Mouse (Mus musculus): Measurements from ENCODE around the gene Chtf18. TPM values are rescaled to one million over a fixed set of nuclear protein-coding genes. Genes with fewer than 3 reads are reported as not detected.

Gene Chtf18
- total and polyA plus RNA-seq, 3 experiments, result 7.3 to 89.1 (median 26.2) TPM

- ATAC-seq (ENCODE audit: extremely low read depth, insufficient number of reproducible peaks, low FRiP score, poor library complexity, severe bottlenecking), result no peak
- no peaks in the 10 kb centered on the region for H3K4me1 ChIP-seq (ENCODE audit: insufficient read depth, low read depth, low read length)
- no peak; the same call in 1 of the 2 replicates for TF ChIP-seq CTCF (IDR thresholded peaks at IDR 0.05; ENCODE audit: low read depth, low read length)
- no peak for TF ChIP-seq GATA1 (IDR thresholded peaks at IDR 0.05; ENCODE audit: borderline replicate concordance, low read length)
- no peak for TF ChIP-seq TAL1 (conservative IDR thresholded peaks at IDR 0.05; ENCODE audit: low read depth, low read length)
- no peak for TF ChIP-seq POLR2AphosphoS5 (IDR thresholded peaks at IDR 0.05; ENCODE audit: insufficient replicate concordance, low read depth, low read length)
- no peak for TF ChIP-seq GATA2 (IDR thresholded peaks at IDR 0.05; ENCODE audit: borderline replicate concordance, low read depth, low read length)
- H3K27me3 ChIP-seq (ENCODE audit: insufficient read depth, low read length), result peaks cover 10% of the 10 kb centered on the region; the same call in 1 of the 2 replicates
- H3K36me3 ChIP-seq (replicated peaks), result no peaks in the 10 kb centered on the region
- peak; percentile 20 for DNase-seq (ENCODE audit: low spot score)
- H3K9me3 ChIP-seq (replicated peaks), result no peaks in the 10 kb centered on the region
- H3K4me3 ChIP-seq (ENCODE audit: low read depth, low read length), result no peak overlapping the region
Measured at GRCm38 (mm10) chr17:25686323-25686722, 40.9 kb downstream of the Chtf18 start.

- TF ChIP-seq POLR2AphosphoS5 (IDR thresholded peaks at IDR 0.05; ENCODE audit: insufficient replicate concordance, low read depth, low read length), result no peak
- TF ChIP-seq GATA1 (IDR thresholded peaks at IDR 0.05; ENCODE audit: borderline replicate concordance, low read length), result no peak
- no peak for TF ChIP-seq GATA2 (IDR thresholded peaks at IDR 0.05; ENCODE audit: borderline replicate concordance, low read depth, low read length)
- no peak for TF ChIP-seq TAL1 (conservative IDR thresholded peaks at IDR 0.05; ENCODE audit: low read depth, low read length)
- no peak for TF ChIP-seq CTCF (IDR thresholded peaks at IDR 0.05; ENCODE audit: low read depth, low read length)
- no peak for DNase-seq (ENCODE audit: low spot score)
- no peak for ATAC-seq (ENCODE audit: extremely low read depth, insufficient number of reproducible peaks, low FRiP score, poor library complexity, severe bottlenecking)
- H3K36me3 ChIP-seq (replicated peaks), result no peaks in the 10 kb centered on the region
- peaks cover 9% of the 10 kb centered on the region for H3K27me3 ChIP-seq (ENCODE audit: insufficient read depth, low read length)
- H3K4me3 ChIP-seq (ENCODE audit: low read depth, low read length), result no peak overlapping the region
- H3K9me3 ChIP-seq (replicated peaks), result no peaks in the 10 kb centered on the region
- H3K4me1 ChIP-seq (ENCODE audit: insufficient read depth, low read depth, low read length), result no peaks in the 10 kb centered on the region
Measured at GRCm38 (mm10) chr17:25681636-25682035, 45.6 kb downstream of the Chtf18 start.

GRCm38 (mm10) chr17:25679818-25680217 is 47.4 kb downstream of the Chtf18 start:
- no peak for ATAC-seq (ENCODE audit: extremely low read depth, insufficient number of reproducible peaks, low FRiP score, poor library complexity, severe bottlenecking)
- no peak for TF ChIP-seq CTCF (IDR thresholded peaks at IDR 0.05; ENCODE audit: low read depth, low read length)
- no peak for TF ChIP-seq POLR2AphosphoS5 (IDR thresholded peaks at IDR 0.05; ENCODE audit: insufficient replicate concordance, low read depth, low read length)
- TF ChIP-seq GATA1 (IDR thresholded peaks at IDR 0.05; ENCODE audit: borderline replicate concordance, low read length), result no peak
- no peak for TF ChIP-seq TAL1 (conservative IDR thresholded peaks at IDR 0.05; ENCODE audit: low read depth, low read length)
- TF ChIP-seq GATA2 (IDR thresholded peaks at IDR 0.05; ENCODE audit: borderline replicate concordance, low read depth, low read length), result no peak
- Histone ChIP-seq H3K4me1 (ENCODE audit: insufficient read depth, low read depth, low read length) (no peaks in the 10 kb centered on the region), H3K9me3 (replicated peaks) (no peaks in the 10 kb centered on the region), H3K36me3 (replicated peaks) (no peaks in the 10 kb centered on the region), H3K4me3 (ENCODE audit: low read depth, low read length) (no peak overlapping the region), H3K27me3 (ENCODE audit: insufficient read depth, low read length) (peaks cover 9% of the 10 kb centered on the region)
- no peak for DNase-seq (ENCODE audit: low spot score)

GRCm38 (mm10) chr17:25677969-25678368 is 49.2 kb downstream of the Chtf18 start:
- no peak for DNase-seq (ENCODE audit: low spot score)
- no peaks in the 10 kb centered on the region for H3K4me1 ChIP-seq (ENCODE audit: insufficient read depth, low read depth, low read length)
- peaks cover 13% of the 10 kb centered on the region for H3K27me3 ChIP-seq (ENCODE audit: insufficient read depth, low read length)

GRCm38 (mm10) chr17:25672982-25673381 is 54.2 kb downstream of the Chtf18 start:
- Histone ChIP-seq H3K4me3 (ENCODE audit: low read depth, low read length) (no peak overlapping the region), H3K27me3 (ENCODE audit: insufficient read depth, low read length) (peaks cover 20% of the 10 kb centered on the region), H3K9me3 (replicated peaks) (no peaks in the 10 kb centered on the region), H3K4me1 (ENCODE audit: insufficient read depth, low read depth, low read length) (no peaks in the 10 kb centered on the region), H3K36me3 (replicated peaks) (no peaks in the 10 kb centered on the region)
- DNase-seq (ENCODE audit: low spot score) (no peak), ATAC-seq (ENCODE audit: extremely low read depth, insufficient number of reproducible peaks, low FRiP score, poor library complexity, severe bottlenecking) (no peak)
- no peak for TF ChIP-seq CTCF (IDR thresholded peaks at IDR 0.05; ENCODE audit: low read depth, low read length)
- TF ChIP-seq GATA1 (IDR thresholded peaks at IDR 0.05; ENCODE audit: borderline replicate concordance, low read length), result no peak
- no peak for TF ChIP-seq TAL1 (conservative IDR thresholded peaks at IDR 0.05; ENCODE audit: low read depth, low read length)
- TF ChIP-seq POLR2AphosphoS5 (IDR thresholded peaks at IDR 0.05; ENCODE audit: insufficient replicate concordance, low read depth, low read length), result no peak
- TF ChIP-seq GATA2 (IDR thresholded peaks at IDR 0.05; ENCODE audit: borderline replicate concordance, low read depth, low read length), result no peak

More at GRCm38 (mm10) chr17:25677969-25678368, 49.2 kb downstream of the Chtf18 start:
- no peaks in the 10 kb centered on the region for H3K9me3 ChIP-seq (replicated peaks)
- TF ChIP-seq TAL1 (conservative IDR thresholded peaks at IDR 0.05; ENCODE audit: low read depth, low read length), result no peak
- no peak for TF ChIP-seq GATA2 (IDR thresholded peaks at IDR 0.05; ENCODE audit: borderline replicate concordance, low read depth, low read length)
- no peak for TF ChIP-seq POLR2AphosphoS5 (IDR thresholded peaks at IDR 0.05; ENCODE audit: insufficient replicate concordance, low read depth, low read length)
- no peak for TF ChIP-seq CTCF (IDR thresholded peaks at IDR 0.05; ENCODE audit: low read depth, low read length)
- no peak for TF ChIP-seq GATA1 (IDR thresholded peaks at IDR 0.05; ENCODE audit: borderline replicate concordance, low read length)
- no peak overlapping the region for H3K4me3 ChIP-seq (ENCODE audit: low read depth, low read length)
- ATAC-seq (ENCODE audit: extremely low read depth, insufficient number of reproducible peaks, low FRiP score, poor library complexity, severe bottlenecking), result no peak
- H3K36me3 ChIP-seq (replicated peaks), result no peaks in the 10 kb centered on the region

Other genes with a start within 250 kb of the Chtf18 start
Only the 20 nearest of the 28 such genes appear.
- not detected in 2 replicates for gene Gng13, start 10.2 kb downstream of the Chtf18 start, total RNA-seq (2014; fragmentation: Nextera tagmentation)
- gene Gng13, start 10.2 kb downstream of the Chtf18 start, total RNA-seq (2017), result 0.16 TPM in 1 of 2 replicates, not detected in the other
- not detected in 2 replicates for gene Gng13, start 10.2 kb downstream of the Chtf18 start, polyA plus RNA-seq (2012)
- gene Rpusd1, start 251 bp upstream of the Chtf18 start, total RNA-seq (2014; fragmentation: Nextera tagmentation), result 7.5 and 7.8 TPM in 2 replicates
- gene Rpusd1, start 251 bp upstream of the Chtf18 start, total RNA-seq (2017), result 3.6 and 4.2 TPM in 2 replicates
- gene Rpusd1, start 251 bp upstream of the Chtf18 start, polyA plus RNA-seq (2012), result 28.2 and 30.1 TPM in 2 replicates
- gene Mslnl, start 8.6 kb upstream of the Chtf18 start, total RNA-seq (2014; fragmentation: Nextera tagmentation), result not detected in 2 replicates
- gene Mslnl, start 8.6 kb upstream of the Chtf18 start, total RNA-seq (2017), result not detected in 2 replicates
- gene Mslnl, start 8.6 kb upstream of the Chtf18 start, polyA plus RNA-seq (2012), result not detected in 2 replicates
- not detected in 2 replicates for gene Msln, start 27.0 kb upstream of the Chtf18 start, total RNA-seq (2014; fragmentation: Nextera tagmentation)
- 0.55 TPM in 1 of 2 replicates, not detected in the other for gene Msln, start 27.0 kb upstream of the Chtf18 start, total RNA-seq (2017)
- gene Msln, start 27.0 kb upstream of the Chtf18 start, polyA plus RNA-seq (2012), result not detected in 2 replicates
- gene Narfl, start 46.4 kb upstream of the Chtf18 start, total RNA-seq (2014; fragmentation: Nextera tagmentation), result 11.7 and 22.3 TPM in 2 replicates
- 28.4 and 29.2 TPM in 2 replicates for gene Narfl, start 46.4 kb upstream of the Chtf18 start, total RNA-seq (2017)
- gene Narfl, start 46.4 kb upstream of the Chtf18 start, polyA plus RNA-seq (2012), result 17.6 and 18.8 TPM in 2 replicates
- 7.0 and 11.7 TPM in 2 replicates for gene Haghl, start 58.3 kb upstream of the Chtf18 start, total RNA-seq (2014; fragmentation: Nextera tagmentation)
- gene Haghl, start 58.3 kb upstream of the Chtf18 start, total RNA-seq (2017), result 15.5 and 17.1 TPM in 2 replicates
- gene Haghl, start 58.3 kb upstream of the Chtf18 start, polyA plus RNA-seq (2012), result 15.4 and 17.1 TPM in 2 replicates
- gene Ccdc78, start 59.2 kb upstream of the Chtf18 start, total RNA-seq (2014; fragmentation: Nextera tagmentation), result not detected in 2 replicates
- 0.06 and 0.22 TPM in 2 replicates for gene Ccdc78, start 59.2 kb upstream of the Chtf18 start, total RNA-seq (2017)
- gene Ccdc78, start 59.2 kb upstream of the Chtf18 start, polyA plus RNA-seq (2012), result 0.05 TPM in 1 of 2 replicates, not detected in the other
- 24.1 and 24.8 TPM in 2 replicates for gene Fam173a, start 65.5 kb upstream of the Chtf18 start, total RNA-seq (2014; fragmentation: Nextera tagmentation)
- gene Fam173a, start 65.5 kb upstream of the Chtf18 start, total RNA-seq (2017), result 45.1 and 50.5 TPM in 2 replicates
- gene Fam173a, start 65.5 kb upstream of the Chtf18 start, polyA plus RNA-seq (2012), result 16.1 and 20.5 TPM in 2 replicates
- gene AC134908.4, start 68.2 kb upstream of the Chtf18 start, total RNA-seq (2014; fragmentation: Nextera tagmentation), result not detected in 2 replicates
- gene AC134908.4, start 68.2 kb upstream of the Chtf18 start, total RNA-seq (2017), result not detected in 2 replicates
- not detected in 2 replicates for gene AC134908.4, start 68.2 kb upstream of the Chtf18 start, polyA plus RNA-seq (2012)
- gene Metrn, start 69.7 kb upstream of the Chtf18 start, total RNA-seq (2014; fragmentation: Nextera tagmentation), result 15.3 and 19.7 TPM in 2 replicates
- 22.3 and 36.9 TPM in 2 replicates for gene Metrn, start 69.7 kb upstream of the Chtf18 start, total RNA-seq (2017)
- gene Metrn, start 69.7 kb upstream of the Chtf18 start, polyA plus RNA-seq (2012), result 129 and 172 TPM in 2 replicates
- gene Fbxl16, start 81.7 kb upstream of the Chtf18 start, total RNA-seq (2014; fragmentation: Nextera tagmentation), result not detected in 2 replicates
- 0.05 TPM in 1 of 2 replicates, not detected in the other for gene Fbxl16, start 81.7 kb upstream of the Chtf18 start, total RNA-seq (2017)
- 0.01 and 0.03 TPM in 2 replicates for gene Fbxl16, start 81.7 kb upstream of the Chtf18 start, polyA plus RNA-seq (2012)
- 13.8 and 13.9 TPM in 2 replicates for gene Wdr24, start 96.2 kb upstream of the Chtf18 start, total RNA-seq (2014; fragmentation: Nextera tagmentation)
- 23.5 and 25.8 TPM in 2 replicates for gene Wdr24, start 96.2 kb upstream of the Chtf18 start, total RNA-seq (2017)
- gene Wdr24, start 96.2 kb upstream of the Chtf18 start, polyA plus RNA-seq (2012), result 4.8 and 8.6 TPM in 2 replicates
- gene Jmjd8, start 101.4 kb upstream of the Chtf18 start, total RNA-seq (2014; fragmentation: Nextera tagmentation), result 0.90 and 1.9 TPM in 2 replicates
- gene Jmjd8, start 101.4 kb upstream of the Chtf18 start, total RNA-seq (2017), result 1.9 and 2.0 TPM in 2 replicates
- gene Jmjd8, start 101.4 kb upstream of the Chtf18 start, polyA plus RNA-seq (2012), result 0.08 and 0.11 TPM in 2 replicates
- 29.1 and 30.1 TPM in 2 replicates for gene Stub1, start 106.0 kb upstream of the Chtf18 start, total RNA-seq (2014; fragmentation: Nextera tagmentation)
- gene Stub1, start 106.0 kb upstream of the Chtf18 start, total RNA-seq (2017), result 90.8 and 97.3 TPM in 2 replicates
- gene Stub1, start 106.0 kb upstream of the Chtf18 start, polyA plus RNA-seq (2012), result 70.9 and 81.7 TPM in 2 replicates
- 4.8 and 5.5 TPM in 2 replicates for gene Rhbdl1, start 109.9 kb upstream of the Chtf18 start, total RNA-seq (2014; fragmentation: Nextera tagmentation)
- gene Rhbdl1, start 109.9 kb upstream of the Chtf18 start, total RNA-seq (2017), result 0.87 and 1.4 TPM in 2 replicates
- gene Rhbdl1, start 109.9 kb upstream of the Chtf18 start, polyA plus RNA-seq (2012), result 2.7 and 3.1 TPM in 2 replicates
- gene Gm20683, start 114.3 kb upstream of the Chtf18 start, total RNA-seq (2014; fragmentation: Nextera tagmentation), result 1.1 and 2.9 TPM in 2 replicates
- 3.0 and 3.1 TPM in 2 replicates for gene Gm20683, start 114.3 kb upstream of the Chtf18 start, total RNA-seq (2017)
- gene Gm20683, start 114.3 kb upstream of the Chtf18 start, polyA plus RNA-seq (2012), result 9.7 and 12.4 TPM in 2 replicates
- 31.2 and 41.2 TPM in 2 replicates for gene Rhot2, start 117.4 kb upstream of the Chtf18 start, total RNA-seq (2014; fragmentation: Nextera tagmentation)
- 17.7 and 20.0 TPM in 2 replicates for gene Rhot2, start 117.4 kb upstream of the Chtf18 start, total RNA-seq (2017)
- 142 and 151 TPM in 2 replicates for gene Rhot2, start 117.4 kb upstream of the Chtf18 start, polyA plus RNA-seq (2012)
- 14.6 and 42.2 TPM in 2 replicates for gene Wdr90, start 134.1 kb upstream of the Chtf18 start, total RNA-seq (2014; fragmentation: Nextera tagmentation)
- 11.8 and 14.2 TPM in 2 replicates for gene Wdr90, start 134.1 kb upstream of the Chtf18 start, total RNA-seq (2017)
- 9.0 and 17.0 TPM in 2 replicates for gene Wdr90, start 134.1 kb upstream of the Chtf18 start, polyA plus RNA-seq (2012)
- 8.2 and 8.7 TPM in 2 replicates for gene Mcrip2, start 141.3 kb upstream of the Chtf18 start, total RNA-seq (2014; fragmentation: Nextera tagmentation)
- gene Mcrip2, start 141.3 kb upstream of the Chtf18 start, total RNA-seq (2017), result 4.4 and 9.4 TPM in 2 replicates
- 77.6 and 103 TPM in 2 replicates for gene Mcrip2, start 141.3 kb upstream of the Chtf18 start, polyA plus RNA-seq (2012)
- 13.9 and 19.0 TPM in 2 replicates for gene Mettl26, start 147.7 kb upstream of the Chtf18 start, total RNA-seq (2014; fragmentation: Nextera tagmentation)
- 12.4 and 16.7 TPM in 2 replicates for gene Mettl26, start 147.7 kb upstream of the Chtf18 start, total RNA-seq (2017)
- 30.2 and 34.4 TPM in 2 replicates for gene Mettl26, start 147.7 kb upstream of the Chtf18 start, polyA plus RNA-seq (2012)